Mouse (Mus musculus) gastrocnemius, postnatal 10 days (tissue): ENCODE measurements around the gene Thumpd3. TPM values are rescaled to one million over a fixed set of nuclear protein-coding genes. Genes with fewer than 3 reads are reported as not detected.

Experiments used
- DNase-seq: peaks from one replicate; pipeline ENCODE4 v3.0.0; 2021; ENCODE audit warnings: mixed read lengths
- total RNA-seq, 2 experiments: library from RNA; stranded (reverse); gene quantifications; 2 replicates each; pipeline ENCODE4 v1.2.3; 2021

Gene Thumpd3
- total RNA-seq, 2 experiments from 2014 or later = 16.9 to 17.0 TPM

DNA sequence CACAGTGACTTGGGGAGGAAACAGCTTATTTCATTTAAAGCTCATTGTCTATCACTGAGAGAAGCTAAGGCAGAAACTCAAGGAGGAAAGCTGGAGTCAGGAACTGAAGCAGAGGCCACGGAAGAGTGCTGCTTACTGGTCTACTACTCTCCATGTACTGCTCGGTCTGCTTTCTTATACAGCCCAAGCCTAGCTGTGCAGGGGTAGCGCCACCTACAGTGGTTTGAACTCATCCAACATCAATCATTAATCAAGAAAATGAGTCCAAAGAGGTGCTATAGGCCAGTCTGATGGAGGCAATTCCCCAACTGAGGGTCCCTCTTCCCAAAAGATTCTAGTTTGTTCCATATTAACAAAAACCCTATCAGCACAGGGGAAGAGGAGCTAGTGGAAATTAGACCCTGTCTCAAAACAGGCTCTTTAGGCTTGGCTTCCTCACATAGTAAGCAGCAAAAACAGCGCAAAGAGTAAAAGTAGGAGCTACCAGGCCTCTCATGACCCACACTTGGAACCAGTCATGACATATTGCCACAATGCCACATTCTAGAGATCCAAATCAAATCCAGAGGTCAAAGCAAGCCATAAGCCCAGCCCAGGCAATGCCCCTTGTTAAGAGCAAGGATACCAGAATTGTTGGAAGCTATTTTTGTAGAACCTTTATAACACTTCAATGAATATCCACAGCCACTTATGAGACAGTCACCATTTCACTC is 9.4 kb upstream of the Thumpd3 start:
- no peak for DNase-seq

DNA sequence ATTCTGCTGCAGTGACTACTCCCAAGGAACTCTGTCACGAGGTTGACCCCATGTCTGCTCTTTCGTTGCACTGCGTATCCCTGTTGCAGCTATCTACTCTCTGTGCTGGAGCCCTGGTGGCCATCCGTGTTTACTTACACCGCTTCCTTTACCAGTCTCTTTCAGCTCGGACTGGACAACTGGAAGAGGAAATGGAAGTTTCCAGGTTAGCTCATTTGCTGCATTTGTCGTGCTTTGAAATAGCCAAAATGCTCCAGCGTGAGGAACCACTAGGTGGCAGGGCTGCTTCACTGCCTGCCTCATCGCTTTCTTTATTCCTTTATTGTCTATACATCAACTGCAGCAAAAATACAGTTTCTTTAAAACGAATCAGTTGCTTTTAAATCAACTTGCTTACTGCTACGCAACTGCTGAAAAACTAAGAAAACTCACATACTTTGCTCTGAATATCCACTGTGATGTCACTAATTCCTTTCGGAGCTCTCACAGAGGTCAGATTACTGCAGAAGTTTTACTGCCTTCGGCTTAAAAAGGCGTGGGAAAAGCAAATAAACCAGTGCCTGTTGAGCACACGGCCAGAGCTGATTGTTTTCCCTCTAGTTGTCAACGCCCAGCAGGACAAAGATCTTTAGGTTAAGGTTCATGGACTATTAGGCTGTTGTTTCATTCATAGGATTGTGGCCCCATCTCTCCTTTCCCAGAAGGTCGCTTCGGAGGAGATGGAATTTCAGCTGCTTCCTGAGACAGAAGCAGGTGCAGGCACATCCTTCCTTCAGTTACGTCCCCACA is 7.9 kb upstream of the Thumpd3 start:
- peak; percentile 44 for DNase-seq

DNA sequence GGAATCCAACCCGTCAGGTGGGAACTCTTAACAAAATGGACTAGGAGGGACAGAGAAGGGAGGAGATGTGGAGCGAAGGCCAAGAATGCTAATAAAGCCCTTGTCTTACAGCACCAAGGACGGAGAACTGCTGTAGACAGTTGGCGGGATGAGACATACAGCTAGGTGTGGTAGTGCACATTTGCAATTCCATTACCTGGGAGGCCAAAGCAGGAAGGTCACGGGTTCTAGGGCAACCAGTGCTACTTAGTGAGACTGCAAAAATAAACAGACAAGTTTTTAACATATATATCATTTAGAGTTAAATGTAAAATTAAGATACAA is 7.3 kb upstream of the Thumpd3 start:
- DNase-seq = no peak

GRCm38 (mm10) chr6:113040319-113040718 is 5.7 kb upstream of the Thumpd3 start:
- DNase-seq = no peak

DNA sequence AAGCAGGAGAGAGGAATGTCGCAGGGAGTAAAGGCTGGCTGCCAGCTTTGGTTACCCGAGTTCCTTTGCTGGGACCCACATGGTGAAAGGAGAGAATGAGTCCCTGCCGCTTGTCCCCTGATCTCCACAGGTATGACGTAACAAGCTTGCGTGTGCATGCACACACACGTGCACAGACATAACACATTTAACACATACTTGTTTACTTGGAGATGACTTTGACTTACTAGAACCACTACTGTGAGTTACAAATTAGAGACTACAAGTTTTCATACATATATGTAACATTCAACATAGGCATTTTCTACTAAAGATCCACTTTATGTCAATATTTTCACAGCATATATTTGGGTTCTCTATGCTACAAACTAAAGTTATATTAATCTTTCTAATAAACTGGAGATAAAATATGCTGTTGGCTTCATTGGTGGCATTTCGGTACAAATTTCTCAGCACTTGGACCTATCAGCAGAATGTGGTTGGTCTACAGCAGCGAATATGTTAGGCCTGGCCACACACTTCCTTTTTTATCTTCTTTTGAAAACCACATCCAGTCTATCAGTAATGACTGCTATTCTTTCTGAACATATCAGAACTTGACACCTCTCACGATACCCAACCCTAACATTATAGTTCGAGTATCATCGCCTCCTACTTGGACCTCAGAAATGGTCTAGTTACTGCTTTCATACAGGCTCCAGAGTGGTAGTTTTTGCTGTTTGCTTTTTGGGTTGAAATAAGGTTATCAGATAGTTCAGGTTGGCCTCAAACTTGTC is 4.6 kb upstream of the Thumpd3 start:
- no peak for DNase-seq

DNA sequence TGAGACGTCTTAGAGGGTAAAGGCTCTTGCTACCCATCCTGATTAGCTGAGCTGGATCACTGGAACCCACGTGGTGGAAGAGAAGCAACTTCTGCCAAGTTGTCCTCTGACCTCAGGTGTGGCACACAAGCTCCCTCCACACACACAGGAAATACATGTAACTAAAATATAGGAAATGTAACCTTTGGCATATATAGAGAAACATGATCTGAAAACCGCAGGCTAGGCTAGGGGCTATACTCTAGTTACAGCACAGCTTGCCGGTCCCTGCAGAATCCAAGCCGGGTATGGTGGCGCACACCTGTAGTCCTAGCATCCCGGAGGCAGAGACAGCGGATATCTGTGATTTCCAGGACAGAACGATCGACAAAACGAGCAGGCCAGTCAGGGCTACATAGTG is 450 bp upstream of the Thumpd3 start:
- peak; percentile 5 for DNase-seq

GRCm38 (mm10) chr6:113047016-113047746 is 1.2 kb downstream of the Thumpd3 start:
- DNase-seq = no peak

GRCm38 (mm10) chr6:113048371-113048770 is 2.3 kb downstream of the Thumpd3 start:
- DNase-seq = no peak

- DNase-seq = no peak
Measured at GRCm38 (mm10) chr6:113049159-113049558, 3.1 kb downstream of the Thumpd3 start.

DNA sequence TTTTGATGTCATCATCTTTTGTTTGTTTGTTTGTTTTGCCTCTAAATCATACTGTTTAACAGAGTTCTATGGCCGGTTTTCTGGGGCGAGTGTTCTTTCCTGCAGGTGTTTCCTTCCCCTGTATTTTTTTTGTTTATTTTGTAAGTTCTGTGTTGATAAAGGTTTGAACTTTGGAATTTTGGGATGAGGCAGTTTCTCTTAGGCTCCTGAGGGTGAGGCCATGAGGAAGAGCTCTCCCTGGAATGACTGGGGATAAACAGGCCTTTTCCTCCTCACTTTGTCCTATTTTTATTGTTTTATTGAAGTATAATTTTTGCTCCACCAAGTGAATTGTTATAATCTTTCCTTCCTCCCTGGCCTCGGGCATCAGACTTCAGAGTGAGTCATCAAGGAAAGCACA is 6.9 kb downstream of the Thumpd3 start:
- DNase-seq = no peak

- no peak for DNase-seq
Measured at GRCm38 (mm10) chr6:113054552-113055107, 8.6 kb downstream of the Thumpd3 start.

GRCm38 (mm10) chr6:113060892-113061563 is 15.0 kb downstream of the Thumpd3 start:
- DNase-seq = no peak

GRCm38 (mm10) chr6:113062253-113062652 is 16.2 kb downstream of the Thumpd3 start:
- DNase-seq = no peak

DNA sequence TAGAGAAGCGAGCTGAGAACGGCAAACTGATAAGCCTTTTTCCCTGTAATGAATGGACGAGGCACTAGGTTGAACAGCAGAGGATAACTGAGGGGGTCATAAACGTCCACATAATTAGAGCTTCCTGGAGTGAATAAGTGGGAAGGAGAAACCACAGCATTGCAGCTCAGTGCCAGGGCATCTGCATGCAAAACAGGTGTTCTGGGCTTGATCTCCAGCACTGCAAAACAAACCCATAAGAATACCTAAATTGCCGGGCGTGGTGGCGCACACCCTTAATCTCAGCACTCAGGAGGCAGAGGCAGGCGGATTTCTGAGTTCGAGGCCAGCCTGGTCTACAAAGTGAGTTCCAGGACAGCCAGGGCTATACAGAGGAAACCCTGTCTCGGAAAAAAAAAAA is 17.3 kb downstream of the Thumpd3 start:
- no peak for DNase-seq

GRCm38 (mm10) chr6:113065186-113065585 is 19.2 kb downstream of the Thumpd3 start:
- DNase-seq = no peak

GRCm38 (mm10) chr6:113069154-113069553 is 23.1 kb downstream of the Thumpd3 start:
- no peak for DNase-seq

GRCm38 (mm10) chr6:113075261-113075660 is 29.2 kb downstream of the Thumpd3 start:
- no peak for DNase-seq

GRCm38 (mm10) chr6:113076012-113076685 is 30.1 kb downstream of the Thumpd3 start:
- DNase-seq = peak; percentile 98

- peak; percentile 99 for DNase-seq
Measured at GRCm38 (mm10) chr6:113076686-113077516, 30.9 kb downstream of the Thumpd3 start, which contains the start of gene Setd5. TSS of gene Setd5 (plus strand) at chr6:113077365.

DNA sequence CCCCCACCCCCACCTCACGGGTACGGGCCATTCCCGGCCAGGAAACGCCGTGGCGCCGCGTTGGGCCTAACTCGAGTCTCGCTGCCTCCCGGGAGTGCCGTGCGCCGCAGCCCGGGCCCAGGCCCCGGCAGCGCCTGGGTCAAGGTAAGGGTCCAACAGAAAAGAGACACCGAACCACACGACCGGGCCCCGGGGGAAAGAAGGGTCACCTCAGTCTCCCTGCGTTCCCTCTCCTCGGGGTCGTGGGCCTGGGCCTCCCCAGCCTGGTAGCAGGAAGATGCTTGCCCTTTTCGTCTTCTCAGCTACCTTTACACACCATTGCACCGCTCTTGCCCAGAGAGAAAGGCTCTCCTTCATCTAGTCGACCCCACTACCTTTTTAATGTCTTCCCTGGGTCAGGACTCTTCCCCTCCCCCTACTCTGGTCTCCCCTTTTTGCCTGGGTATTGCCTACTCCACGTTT is 31.6 kb downstream of the Thumpd3 start:
- no peak for DNase-seq
